Mouse (Mus musculus) kidney, postnatal 25 days (tissue): ENCODE measurements at regions not wholly inside any gene's neighbourhood (a gene's known extent, or its start where the extent isn't known, plus 50 kb on each side); places are given as distances from the start of the nearest gene placed in this dataset.
"Not testable (repeated sequence)": the region's sequence is repeated elsewhere in the genome, so short reads cannot be mapped to it uniquely, and the experiment has no call there.

ENCODE experiments used
- DNase-seq, 2 experiments: peaks; one replicate each; pipeline ENCODE4 v3.0.0; 2021; ENCODE audit warnings: mixed read lengths in 2 of 2

- DNase-seq: no peak
Measured at GRCm38 (mm10) chr9:115426682-115427081, 116.5 kb upstream of the Stt3b start.

GRCm38 (mm10) chr9:115430271-115430670, 120.0 kb upstream of the Stt3b start:
- no peak for DNase-seq

- DNase-seq: peak in 1 of 2 experiments; percentile 29
Measured at GRCm38 (mm10) chr9:115434696-115435095, 124.5 kb upstream of the Stt3b start.

- no peak for DNase-seq
Measured at GRCm38 (mm10) chr9:115436301-115436700, 126.1 kb upstream of the Stt3b start.

- DNase-seq: not testable (repeated sequence)
Measured at GRCm38 (mm10) chr9:115438234-115438633, 128.0 kb upstream of the Stt3b start.

- DNase-seq: no peak
Measured at GRCm38 (mm10) chr9:115446681-115447080, 136.5 kb upstream of the Stt3b start.

GRCm38 (mm10) chr9:115450741-115451320, 140.6 kb upstream of the Stt3b start:
- no peak for DNase-seq

- DNase-seq: no peak
Measured at GRCm38 (mm10) chr9:115454771-115455170, 144.6 kb upstream of the Stt3b start.

GRCm38 (mm10) chr9:115456121-115456520, 145.9 kb upstream of the Stt3b start:
- DNase-seq: no peak

GRCm38 (mm10) chr9:115456638-115457037, 146.4 kb upstream of the Stt3b start:
- DNase-seq: peak in 1 of 2 experiments; percentile 18

- peak in 1 of 2 experiments; percentile 28 for DNase-seq
Measured at GRCm38 (mm10) chr9:115457889-115458710, 147.9 kb upstream of the Stt3b start.

- DNase-seq: not testable (repeated sequence)
Measured at GRCm38 (mm10) chr9:115459075-115459474, 148.9 kb upstream of the Stt3b start.

- DNase-seq: no peak
Measured at GRCm38 (mm10) chr9:115465326-115465725, 155.1 kb upstream of the Stt3b start.

GRCm38 (mm10) chr9:115468641-115469040, 158.4 kb upstream of the Stt3b start:
- DNase-seq: no peak

GRCm38 (mm10) chr9:115471582-115471981, 161.4 kb upstream of the Stt3b start:
- DNase-seq: no peak

GRCm38 (mm10) chr9:115473037-115473436, 162.8 kb upstream of the Stt3b start:
- DNase-seq: no peak

GRCm38 (mm10) chr9:115473847-115474246, 163.6 kb upstream of the Stt3b start:
- no peak for DNase-seq

- no peak for DNase-seq
Measured at GRCm38 (mm10) chr9:115474342-115474741, 164.1 kb upstream of the Stt3b start.

GRCm38 (mm10) chr9:115476205-115476604, 166.0 kb upstream of the Stt3b start:
- DNase-seq: no peak

- DNase-seq: no peak
Measured at GRCm38 (mm10) chr9:115477556-115478220, 167.5 kb upstream of the Stt3b start.

- no peak for DNase-seq
Measured at GRCm38 (mm10) chr9:115478946-115479345, 168.7 kb upstream of the Stt3b start.

GRCm38 (mm10) chr9:115481176-115481575, 171.0 kb upstream of the Stt3b start:
- no peak for DNase-seq

- no peak for DNase-seq
Measured at GRCm38 (mm10) chr9:115483024-115483423, 172.8 kb upstream of the Stt3b start.

- no peak for DNase-seq
Measured at GRCm38 (mm10) chr9:115483721-115484120, 173.5 kb upstream of the Stt3b start.
